Comparison of ENCODE assay signal across 8 mouse cellular contexts in the genomic region with DNA sequence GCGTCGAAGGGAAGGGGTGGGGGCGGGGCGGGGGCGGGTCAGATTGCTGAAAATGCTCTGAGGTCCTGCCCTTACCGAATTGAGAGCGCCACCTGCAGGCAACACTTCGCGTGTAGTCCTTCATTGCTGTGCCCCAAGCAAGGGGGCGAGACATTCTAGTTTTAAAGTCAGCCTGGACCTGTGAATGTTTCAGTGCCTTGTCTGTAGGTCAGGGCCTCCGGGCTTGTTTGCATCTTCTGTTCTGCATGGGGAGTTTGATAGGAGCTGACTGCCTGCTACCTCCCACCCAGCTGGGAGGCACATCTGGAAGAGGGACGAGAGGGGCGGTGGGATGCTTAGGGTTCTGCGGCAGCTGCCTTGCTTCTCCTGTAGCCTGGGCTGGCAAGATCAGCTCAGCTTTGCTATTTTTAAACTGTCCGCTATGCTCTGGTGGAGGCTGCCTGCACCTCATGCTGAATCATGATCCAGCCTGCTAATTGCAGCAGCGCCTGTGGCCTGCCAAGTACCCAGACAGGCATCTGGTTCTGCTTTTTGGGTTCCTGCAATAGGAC. TPM values are rescaled to one million over a fixed set of nuclear protein-coding genes. Genes with fewer than 3 reads are reported as not detected.
A peak's percentile ranks its signal among the peaks of the same experiment; 100 is the strongest.
DNase-seq lines count a peak whose midpoint lies in the region; ATAC-seq and TF ChIP-seq lines count a peak whose summit lies in the region.

No protein-coding gene starts in this region.

- TF ChIP-seq CTCF in cortical plate, adult 2 months (IDR thresholded peaks at IDR 0.05; ENCODE audit: extremely low read depth, insufficient read depth, low read length) = peak; percentile 31
- TF ChIP-seq CTCF in hindbrain, postnatal 0 days (IDR thresholded peaks at IDR 0.05; ENCODE audit: low read depth) = peak; percentile 64

- H3K27me3 ChIP-seq in hindbrain, postnatal 0 days (ENCODE audit: insufficient read depth, low read length) = no peaks in the 10 kb centered on the region

- no peak overlapping the region for H3K9ac ChIP-seq in hindbrain, postnatal 0 days (replicated peaks; ENCODE audit: low read length)

- WGBS in hindbrain, postnatal 0 days = 17% methylated on average over 16 of the region's 16 CpGs

- peak; percentile 59 for ATAC-seq in hindbrain, postnatal 0 days
- peak; percentile 96 for ATAC-seq in megakaryocyte, adult 5-6 weeks (ENCODE audit: poor library complexity, severe bottlenecking)
- no peak for ATAC-seq in inflammation-experienced regulatory T-cells, adult 6 months

- H3K4me1 ChIP-seq in cortical plate, adult 2 months (ENCODE audit: control insufficient read depth, insufficient read depth, low read length) = peaks cover 14% of the 10 kb centered on the region
- H3K4me1 ChIP-seq in hindbrain, postnatal 0 days (ENCODE audit: insufficient read depth, low read length) = no peaks in the 10 kb centered on the region

- peak; percentile 29 to 74 for DNase-seq in adrenal gland, adult (ENCODE audit: inconsistent age in 2 of 2, low spot score in 1 of 2)
- DNase-seq in gastrocnemius, postnatal 10 days = peak; percentile 80
- DNase-seq in hindbrain, postnatal 0 days (ENCODE audit: low spot score) = peak; percentile 74
- DNase-seq in left cerebral cortex, adult 18-20 months (ENCODE audit: low spot score in 2 of 2) = peak; percentile 56 to 72
- DNase-seq in right cerebral cortex, postnatal 10 days (ENCODE audit: low spot score in 2 of 2) = peak; percentile 73 to 79

- no peaks in the 10 kb centered on the region for H3K36me3 ChIP-seq in hindbrain, postnatal 0 days (ENCODE audit: insufficient read depth, low read length)

- no peak for TF ChIP-seq POLR2A in cortical plate, adult 2 months (IDR thresholded peaks at IDR 0.05; ENCODE audit: extremely low read depth, insufficient read depth, low read length)

- peak overlapping the region; percentile 64 for H3K27ac ChIP-seq in cortical plate, adult 2 months (ENCODE audit: insufficient read depth, low read length)
- H3K27ac ChIP-seq in hindbrain, postnatal 0 days = peak overlapping the region; percentile 33; the same call in 1 of the 2 replicates

- 0 out of 2 replicates have a peak overlapping the region, but pooled peaks have one; percentile 16 for H3K4me2 ChIP-seq in hindbrain, postnatal 0 days (ENCODE audit: low read depth, low read length)

- H3K9me3 ChIP-seq in hindbrain, postnatal 0 days (ENCODE audit: low read length) = no peaks in the 10 kb centered on the region

- H3K4me3 ChIP-seq in cortical plate, adult 2 months (ENCODE audit: insufficient read depth, low read length) = no peak overlapping the region
- no peak overlapping the region for H3K4me3 ChIP-seq in hindbrain, postnatal 0 days (ENCODE audit: low read length)

RNA-seq across cellular contexts. Expression of a gene that starts 28.9 kb away (rescaled TPM):
- 128 and 136 TPM in 2 replicates for polyA plus RNA-seq in cortical plate, adult 2 months (2012; rRNA removed)
- total RNA-seq in gastrocnemius, postnatal 10 days (2021) = 1 to 10 TPM; 2.0 to 2.1 TPM
- 71.1 and 77.3 TPM in 2 replicates for total RNA-seq in hindbrain, postnatal 0 days (2014; rRNA removed)
- 74.4 and 74.9 TPM in 2 replicates for polyA plus RNA-seq in hindbrain, postnatal 0 days (2015; fragmentation: Nextera tagmentation; extraction: Ambion mirVana)
- total RNA-seq in left cerebral cortex, adult 18-20 months (2021) = 100 to 1,000 TPM; 105 to 117 TPM
- not detected in 2 replicates for total RNA-seq in megakaryocyte, adult 5-6 weeks (2015)
- not detected in 2 replicates for total RNA-seq in megakaryocyte, adult 5-6 weeks (2017)
- 1 to 10 TPM in 2 of 3 experiments, not detected in 1; 3.9 to 5.5 TPM for polyA plus RNA-seq in inflammation-experienced regulatory T-cells, adult 6 months (2017; shearing (Covaris generic))

RNA-seq across cellular contexts. Expression of a gene that starts 43.6 kb away (rescaled TPM):
- not detected in 2 replicates for polyA plus RNA-seq in cortical plate, adult 2 months (2012; rRNA removed)
- total RNA-seq in gastrocnemius, postnatal 10 days (2021) = not detected
- total RNA-seq in hindbrain, postnatal 0 days (2014; rRNA removed) = not detected in 2 replicates
- not detected in 2 replicates for polyA plus RNA-seq in hindbrain, postnatal 0 days (2015; fragmentation: Nextera tagmentation; extraction: Ambion mirVana)
- under 1 TPM; 0.16 to 0.26 TPM for total RNA-seq in left cerebral cortex, adult 18-20 months (2021)
- total RNA-seq in megakaryocyte, adult 5-6 weeks (2015) = not detected in 2 replicates
- total RNA-seq in megakaryocyte, adult 5-6 weeks (2017) = not detected in 2 replicates
- polyA plus RNA-seq in inflammation-experienced regulatory T-cells, adult 6 months (2017; shearing (Covaris generic)) = not detected

Comparison
In these comparisons a context has a peak if more than half of its experiments do, and no peak if none do; other contexts are left out.
1. RNA of a gene that starts 28.9 kb away (total RNA-seq): 105 to 117 TPM in left cerebral cortex, adult 18-20 months and 71.1 to 77.3 TPM in hindbrain, postnatal 0 days; 2.0 to 2.1 TPM in gastrocnemius, postnatal 10 days and not detected in megakaryocyte, adult 5-6 weeks; every median in the first group is over 10 times any median in the second.
2. Peak in every context shown above with its lines, with median percentiles within 50 percentile points of each other: DNase-seq.